Mouse (Mus musculus): ENCODE measurements around the gene Fetub.

- no peak for TF ChIP-seq CTCF (IDR thresholded peaks at IDR 0.05; ENCODE audit: extremely low read depth, insufficient read depth, low read length)
- no peak for TF ChIP-seq POLR2A (IDR thresholded peaks at IDR 0.05; ENCODE audit: extremely low read depth, insufficient read depth, low read length)
These were observed 26.4 kb upstream of the Fetub start for GRCm38 (mm10) chr16:22891733-22892154.
